Mouse (Mus musculus) lung, postnatal 0 days (tissue): ENCODE results near the gene Aif1. TPM values are rescaled to one million over a fixed set of nuclear protein-coding genes. Genes with fewer than 3 reads are reported as not detected.

Experiments used
- ATAC-seq: fragments of 200-750 bp; cut with Nextera tagmentation; 2 replicates; pipeline ENCODE4 v1.8.0; 2017; ENCODE audit warnings: moderate library complexity
- DNase-seq: peaks from one replicate; pipeline ENCODE4 v3.0.0-alpha.2; 2016; ENCODE audit warnings: low spot score
- H3K27ac ChIP-seq: fragments of 300-500 bp; sonication (generic); 2 replicates; pipeline ENCODE4 v1.5.1; 2014; ENCODE audit warnings: antibody characterized with exemption, mild to moderate bottlenecking, low read length, mixed read lengths
- H3K27me3 ChIP-seq: fragments of 300-500 bp; sonication (generic); replicated peaks from 2 replicates; pipeline ENCODE4 v1.6.1; 2014; ENCODE audit warnings: low read length, mixed read lengths; ENCODE audit not compliant: insufficient read depth
- H3K36me3 ChIP-seq: fragments of 300-500 bp; sonication (generic); 2 replicates; pipeline ENCODE4 v1.6.1; 2014; ENCODE audit warnings: low read length, mixed read lengths; ENCODE audit not compliant: insufficient read depth
- H3K4me1 ChIP-seq: fragments of 300-500 bp; sonication (generic); 2 replicates; pipeline ENCODE4 v1.6.1; 2014; ENCODE audit warnings: antibody characterized with exemption, low read depth, low read length, mixed read lengths; ENCODE audit not compliant: insufficient read depth
- H3K4me2 ChIP-seq: fragments of 300-500 bp; sonication (generic); replicated peaks from 2 replicates; pipeline ENCODE4 v1.6.1; 2014; ENCODE audit warnings: low read depth, mild to moderate bottlenecking, low read length, moderate library complexity, mixed read lengths
- H3K4me3 ChIP-seq: fragments of 300-500 bp; sonication (generic); 2 replicates; pipeline ENCODE4 v1.5.1; 2014; ENCODE audit warnings: low read depth, low read length
- H3K9ac ChIP-seq: fragments of 300-500 bp; sonication (generic); replicated peaks from 2 replicates; pipeline ENCODE4 v1.6.1; 2014; ENCODE audit warnings: low read depth, mild to moderate bottlenecking
- H3K9me3 ChIP-seq: fragments of 300-500 bp; sonication (generic); 2 replicates; pipeline ENCODE4 v1.6.1; 2016; ENCODE audit warnings: low read length, mixed read lengths
- CTCF ChIP-seq: IDR thresholded peaks from 2 replicates; pipeline ENCODE4 v1.5.1; 2016; ENCODE audit warnings: antibody characterized with exemption, mild to moderate bottlenecking
- EP300 ChIP-seq: IDR thresholded peaks from 2 replicates; pipeline ENCODE4 v1.6.1; 2016; ENCODE audit warnings: antibody characterized with exemption, mild to moderate bottlenecking, control low read depth
- WGBS: fragments of 180-500 bp; shearing (Covaris S2); extraction: QIAGEN DNeasy Blood & Tissue Kit; methylation state at CpG from one replicate; pipeline ENCODE4 v1.1.7; 2014; 5-methylcytosine and 5-hydroxymethylcytosine counted together
- polyA plus RNA-seq: library from polyadenylated mRNA; unstranded; fragments of >200 nt; fragmentation: Nextera tagmentation; extraction: Ambion mirVana; gene quantifications from 2 replicates; pipeline ENCODE4 v1.2.1, GENCODE M21; 2015

Gene Aif1
- polyA plus RNA-seq, 1 experiment from 2014 or later: 10.3 TPM

- Histone ChIP-seq H3K27ac (no peak overlapping the region), H3K4me2 (no peak overlapping the region), H3K36me3 (peaks cover 94% of the 10 kb centered on the region), H3K4me1 (no peaks in the 10 kb centered on the region), H3K4me3 (no peak overlapping the region), H3K9ac (no peak overlapping the region), H3K27me3 (no peaks in the 10 kb centered on the region), H3K9me3 (no peaks in the 10 kb centered on the region)
- ATAC-seq (no peak), DNase-seq (no peak)
- TF ChIP-seq CTCF (no peak), EP300 (no peak)
- WGBS: 93% methylated on average over 32 of the region's 33 CpGs
Observed at GRCm38 (mm10) chr17:35156461-35157200, 19.2 kb downstream of the Aif1 start.

- no peak overlapping the region for H3K9ac ChIP-seq
- H3K27me3 ChIP-seq: no peaks in the 10 kb centered on the region
- DNase-seq: no peak
- H3K36me3 ChIP-seq: peaks cover 91% of the 10 kb centered on the region
- no peak overlapping the region for H3K4me3 ChIP-seq
- H3K4me2 ChIP-seq: no peak overlapping the region
- TF ChIP-seq EP300: no peak
- no peak for TF ChIP-seq CTCF
- H3K9me3 ChIP-seq: no peaks in the 10 kb centered on the region
- H3K4me1 ChIP-seq: no peaks in the 10 kb centered on the region
- 80% methylated on average over 12 of the region's 12 CpGs for WGBS
- no peak overlapping the region for H3K27ac ChIP-seq
- no peak for ATAC-seq
Observed at GRCm38 (mm10) chr17:35155451-35155850, 20.4 kb downstream of the Aif1 start.

GRCm38 (mm10) chr17:35154616-35155015 is 21.3 kb downstream of the Aif1 start:
- no peak overlapping the region for H3K4me2 ChIP-seq
- no peak overlapping the region for H3K4me3 ChIP-seq
- no peak for ATAC-seq
- WGBS: 82% methylated on average over 7 of the region's 7 CpGs
- no peak overlapping the region for H3K9ac ChIP-seq
- H3K36me3 ChIP-seq: peaks cover 91% of the 10 kb centered on the region
- H3K9me3 ChIP-seq: no peaks in the 10 kb centered on the region
- TF ChIP-seq EP300 (no peak), CTCF (no peak)
- H3K27ac ChIP-seq: no peak overlapping the region
- no peaks in the 10 kb centered on the region for H3K27me3 ChIP-seq
- no peak for DNase-seq
- H3K4me1 ChIP-seq: no peaks in the 10 kb centered on the region

GRCm38 (mm10) chr17:35153931-35154330 is 21.9 kb downstream of the Aif1 start:
- 79% methylated on average over 4 of the region's 4 CpGs for WGBS
- ATAC-seq (no peak), DNase-seq (no peak)
- Histone ChIP-seq H3K27me3 (no peaks in the 10 kb centered on the region), H3K4me1 (no peaks in the 10 kb centered on the region), H3K4me2 (no peak overlapping the region), H3K36me3 (peaks cover 89% of the 10 kb centered on the region), H3K4me3 (no peak overlapping the region), H3K9ac (no peak overlapping the region), H3K9me3 (no peaks in the 10 kb centered on the region), H3K27ac (no peak overlapping the region)
- TF ChIP-seq EP300 (no peak), CTCF (no peak)

GRCm38 (mm10) chr17:35153077-35153476 is 22.8 kb downstream of the Aif1 start:
- 83% methylated on average over 9 of the region's 9 CpGs for WGBS
- DNase-seq: no peak
- Histone ChIP-seq H3K4me3 (no peak overlapping the region), H3K9me3 (no peaks in the 10 kb centered on the region), H3K4me1 (no peaks in the 10 kb centered on the region), H3K4me2 (no peak overlapping the region), H3K9ac (no peak overlapping the region), H3K36me3 (peaks cover 81% of the 10 kb centered on the region), H3K27me3 (no peaks in the 10 kb centered on the region), H3K27ac (no peak overlapping the region)
- ATAC-seq: no peak
- TF ChIP-seq EP300 (no peak), CTCF (no peak)

GRCm38 (mm10) chr17:35152121-35152520 is 23.7 kb downstream of the Aif1 start:
- Histone ChIP-seq H3K4me1 (no peaks in the 10 kb centered on the region), H3K9ac (no peak overlapping the region), H3K4me2 (no peak overlapping the region), H3K27me3 (no peaks in the 10 kb centered on the region), H3K27ac (no peak overlapping the region), H3K36me3 (peaks cover 74% of the 10 kb centered on the region), H3K9me3 (no peaks in the 10 kb centered on the region), H3K4me3 (no peak overlapping the region)
- WGBS: 96% methylated on average over 4 of the region's 4 CpGs
- DNase-seq (no peak), ATAC-seq (no peak)
- TF ChIP-seq CTCF (no peak), EP300 (no peak)
